8 mouse cellular contexts compared by ENCODE assay signal in the genomic region with DNA sequence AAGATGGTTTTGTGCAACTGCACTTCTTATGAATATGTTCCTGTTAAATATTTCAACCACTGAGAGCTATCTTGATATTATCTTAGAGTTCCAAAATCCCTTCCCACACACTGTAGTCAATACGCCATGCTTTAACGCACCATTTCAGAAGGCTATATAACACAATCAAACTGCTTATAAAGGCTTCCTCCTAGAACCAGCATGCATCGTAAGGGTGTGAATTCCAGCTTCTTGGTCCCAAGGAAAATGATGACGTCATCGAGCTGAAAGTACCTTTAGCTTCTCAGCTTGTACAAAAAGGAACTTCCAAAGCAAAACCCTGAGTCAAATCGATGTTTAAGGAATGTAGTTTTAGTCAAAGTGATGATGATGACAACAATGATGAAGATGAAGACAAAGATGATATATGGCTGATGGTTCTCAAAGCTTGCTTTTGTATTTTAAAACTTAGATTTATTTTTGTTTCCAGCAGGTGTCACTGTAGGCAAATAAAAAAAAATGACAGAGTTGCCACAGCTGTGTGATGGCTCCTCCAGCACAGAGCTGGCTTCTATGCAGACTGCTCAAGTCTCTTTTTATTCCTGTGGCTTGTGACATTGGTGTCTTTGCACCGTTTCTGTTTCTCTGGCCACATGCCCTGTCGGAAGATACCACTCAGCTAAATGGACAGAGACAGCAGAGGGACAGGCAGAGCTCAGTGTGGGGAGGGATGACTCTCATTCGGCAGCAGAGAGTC.
DNase-seq lines count a peak whose midpoint lies in the region; TF ChIP-seq lines count a peak whose summit lies in the region.

No protein-coding gene starts in this region.

- no peak for TF ChIP-seq EP300 in CH12.LX (IDR thresholded peaks at IDR 0.05; ENCODE audit: low read length)

- H3K4me1 ChIP-seq in CH12.LX (ENCODE audit: control insufficient read depth in 1 of 2, insufficient read depth in 2 of 2), result no peaks in the 10 kb centered on the region

- H3K27ac ChIP-seq in CH12.LX (ENCODE audit: insufficient read depth, low read depth), result no peak overlapping the region

- intact Hi-C loops in left cerebral cortex, postnatal 4 days (cut with DNase I), result loop anchor here (2.0 to 10.0 kb wide), 2 partner anchors 415 to 1253 kb away; no protein-coding TSS in a partner anchor

- no peak for TF ChIP-seq POLR2A in CH12.LX (IDR thresholded peaks at IDR 0.05; ENCODE audit: low read depth, low read length)

- peak; percentile 12 for DNase-seq in CH12.LX (ENCODE audit: extremely low read depth)
- DNase-seq in ZHBTc4 (ENCODE audit: low read depth, low spot score), result peak; percentile 11
- peak; percentile 36 to 74 for DNase-seq in frontal cortex, adult 2 months (ENCODE audit: extremely low spot score in 1 of 2, low spot score in 1 of 2)
- peak; percentile 36 for DNase-seq in left cerebral cortex, postnatal 4 days
- DNase-seq in right cerebral cortex, postnatal 4 days, result peak; percentile 30
- DNase-seq in adrenal gland, postnatal 10 days, result no peak
- no peak for DNase-seq in spleen, postnatal 4 days (ENCODE audit: low spot score in 2 of 2)
- DNase-seq in B cell, adult 2 months, result no peak

- H3K4me2 ChIP-seq in CH12.LX (ENCODE audit: insufficient read depth, low read depth, poor library complexity, severe bottlenecking), result no peak overlapping the region

- in situ Hi-C loops in CH12.LX (cut with MboI; ENCODE audit: low pct_ligation_motif_present, low pct_unique_long_range_greater_than_20kb, low sequenced_read_pairs), result no loop called here

- H3K4me3 ChIP-seq in CH12.LX (replicated peaks in 1 of 3; ENCODE audit: low read depth in 2 of 3, low read length in 2 of 3, poor library complexity in 1 of 3), result no peak overlapping the region

- no peaks in the 10 kb centered on the region for H3K9me3 ChIP-seq in CH12.LX (replicated peaks; ENCODE audit: low read length)

- TF ChIP-seq CTCF in CH12.LX (conservative IDR thresholded peaks at IDR 0.05 in 1 of 2, IDR thresholded peaks at IDR 0.05 in 1 of 2; ENCODE audit: low read depth in 2 of 2, low read length in 2 of 2), result peak in 1 of 2 experiments; percentile 60; a peak in 2 of 4 replicates

- no peaks in the 10 kb centered on the region for H3K27me3 ChIP-seq in CH12.LX (replicated peaks)

- H3K36me3 ChIP-seq in CH12.LX (replicated peaks in 1 of 2; ENCODE audit: control insufficient read depth in 1 of 2, insufficient read depth in 1 of 2, low read length in 1 of 2), result no peaks in the 10 kb centered on the region

- no peak overlapping the region for H3K9ac ChIP-seq in CH12.LX (ENCODE audit: insufficient read depth, low read depth)

- H3K79me2 ChIP-seq in CH12.LX (replicated peaks; ENCODE audit: control insufficient read depth, extremely low read depth, insufficient read depth, poor library complexity, severe bottlenecking), result no peaks in the 10 kb centered on the region

- dilution Hi-C loops in CH12.LX (cut with MboI; ENCODE audit: extremely low pct_ligation_motif_present, extremely low pct_unique_long_range_greater_than_20kb, low sequenced_read_pairs), result no loop called here

- peak; percentile 68 for TF ChIP-seq RAD21 in CH12.LX (IDR thresholded peaks at IDR 0.05; ENCODE audit: low read depth, low read length)

TF ChIP-seq in CH12.LX, 34 proteins besides CTCF, POLR2A, EP300 and RAD21:
- TF ChIP-seq ZMIZ1 (IDR thresholded peaks at IDR 0.05; ENCODE audit: low read depth, low read length) (no peak), JUN (IDR thresholded peaks at IDR 0.05; ENCODE audit: insufficient read depth, low read depth, low read length) (no peak), CHD2 (IDR thresholded peaks at IDR 0.05; ENCODE audit: low read length) (no peak), ELF1 (IDR thresholded peaks at IDR 0.05; ENCODE audit: low read depth, low read length) (no peak), ZNF384 (IDR thresholded peaks at IDR 0.05; ENCODE audit: low read depth, low read length) (peak; percentile 41), MEF2A (IDR thresholded peaks at IDR 0.05; ENCODE audit: borderline replicate concordance, low read depth, low read length) (no peak), MXI1 (IDR thresholded peaks at IDR 0.05; ENCODE audit: low read depth, low read length) (no peak), ETS1 (conservative IDR thresholded peaks at IDR 0.05; ENCODE audit: low read depth, low read length) (no peak), RCOR1 (conservative IDR thresholded peaks at IDR 0.05; ENCODE audit: low read depth, low read length) (no peak), E2F4 (IDR thresholded peaks at IDR 0.05; ENCODE audit: insufficient replicate concordance, low read depth, low read length) (no peak), SMC3 (IDR thresholded peaks at IDR 0.05; ENCODE audit: low read depth, low read length) (peak; percentile 47), ZC3H11A (IDR thresholded peaks at IDR 0.05; ENCODE audit: low read depth, low read length) (peak; percentile 12; the same call in 1 of the 2 replicates), GABPA (IDR thresholded peaks at IDR 0.05; ENCODE audit: insufficient replicate concordance, low read depth, low read length) (no peak), NELFE (IDR thresholded peaks at IDR 0.05; ENCODE audit: low read depth, low read length) (no peak), POLR2AphosphoS2 (IDR thresholded peaks at IDR 0.05; ENCODE audit: low read depth, low read length) (no peak), MAFK (IDR thresholded peaks at IDR 0.05; ENCODE audit: insufficient replicate concordance, low read length) (0 out of 2 replicates have a peak, but pooled peaks have one; percentile 18), UBTF (IDR thresholded peaks at IDR 0.05; ENCODE audit: low read depth, low read length) (no peak), TCF12 (IDR thresholded peaks at IDR 0.05; ENCODE audit: low read depth, low read length) (no peak), USF1 (IDR thresholded peaks at IDR 0.05; ENCODE audit: low read depth, low read length) (no peak), SIN3A (IDR thresholded peaks at IDR 0.05; ENCODE audit: low read length) (no peak), NRF1 (IDR thresholded peaks at IDR 0.05; ENCODE audit: low read depth, low read length) (no peak), MYC (IDR thresholded peaks at IDR 0.05; ENCODE audit: low read depth, low read length) (no peak), ZKSCAN1 (IDR thresholded peaks at IDR 0.05; ENCODE audit: borderline replicate concordance, low read depth, low read length) (no peak), TBP (conservative IDR thresholded peaks at IDR 0.05; ENCODE audit: low read depth, low read length) (no peak)
TF ChIP-seq in CH12.LX: peak in this region for 4.

Comparison
In these comparisons a context has a peak if more than half of its experiments do, and no peak if none do; other contexts are left out.
1. DNase-seq: peak in CH12.LX (single experiment), ZHBTc4 (single experiment), frontal cortex, adult 2 months (2 of 2), left cerebral cortex, postnatal 4 days (single experiment) and right cerebral cortex, postnatal 4 days (single experiment); none in adrenal gland, postnatal 10 days (single experiment), spleen, postnatal 4 days (0 of 2) and B cell, adult 2 months (0 of 2).